Mouse (Mus musculus) lung, adult 18-20 months (tissue): ENCODE measurements around the gene Rragb.

Experiments
- DNase-seq, 2 experiments: peaks; one replicate each; pipeline ENCODE4 v3.0.0; 2022; ENCODE audit warnings: mixed read lengths in 2 of 2

The Rragb gene

GRCm38 (mm10) chrX:153139734-153140515 lies at the start of gene Rragb:
Gene Rragb (plus strand): TSS chrX:153139981.
- peak; percentile 86 to 87 for DNase-seq

GRCm38 (mm10) chrX:153118486-153118885 lies 21.3 kb upstream of the Rragb start, which contains the start of gene Foxr2:
Gene Foxr2 (plus strand): TSS chrX:153118786.
- DNase-seq = no peak

- no peak for DNase-seq
Observed at GRCm38 (mm10) chrX:153119013-153119412, 20.8 kb upstream of the Rragb start.

GRCm38 (mm10) chrX:153142656-153143055 lies 2.9 kb downstream of the Rragb start:
- DNase-seq = no peak

- no peak for DNase-seq
Observed at GRCm38 (mm10) chrX:153151766-153152165, 12.0 kb downstream of the Rragb start.

GRCm38 (mm10) chrX:153155322-153155721 lies 15.5 kb downstream of the Rragb start:
- peak; percentile 3 to 4 for DNase-seq

DNA sequence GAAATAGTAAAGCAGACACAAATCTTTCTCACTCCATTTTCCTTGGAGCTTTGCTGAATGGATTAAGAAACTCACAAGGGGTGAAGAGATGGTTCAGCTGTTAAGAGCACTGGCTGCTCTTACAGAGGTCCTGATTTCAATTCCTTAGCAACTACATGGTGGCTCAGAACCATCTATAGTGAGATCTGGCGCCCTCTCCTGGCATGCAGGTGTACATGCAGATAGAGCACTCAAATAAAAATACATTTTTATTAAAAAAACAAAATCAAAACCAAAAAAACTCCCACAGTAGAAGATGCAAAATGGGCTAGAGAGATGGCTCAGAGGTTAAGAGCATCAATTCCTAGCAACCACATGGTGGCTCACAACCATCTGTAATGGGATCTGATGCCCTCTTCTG lies 35.0 kb downstream of the Rragb start:
- peak; percentile 1 to 3 for DNase-seq

GRCm38 (mm10) chrX:153182221-153182620 lies 42.4 kb downstream of the Rragb start:
- DNase-seq = no peak

DNA sequence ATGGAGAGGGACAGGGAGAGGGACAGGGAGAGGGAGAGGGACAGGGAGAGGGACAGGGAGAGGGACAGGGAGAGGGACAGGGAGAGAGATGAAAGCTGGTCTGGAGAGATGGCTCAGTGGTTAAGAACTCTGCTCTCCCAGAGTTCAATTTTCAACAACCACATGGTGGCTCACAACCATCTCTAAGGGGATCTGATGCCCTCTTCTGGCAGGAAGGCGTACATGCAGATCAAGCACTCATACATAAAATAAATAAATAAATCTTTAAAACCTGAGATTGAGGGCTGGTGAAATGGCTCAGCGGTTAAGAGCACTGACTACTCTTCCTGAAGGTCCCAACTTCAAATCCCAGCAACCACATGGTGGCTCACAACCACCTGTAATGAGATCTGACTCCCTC lies 59.4 kb downstream of the Rragb start:
- peak in 1 of 2 experiments; percentile 7 for DNase-seq

DNA sequence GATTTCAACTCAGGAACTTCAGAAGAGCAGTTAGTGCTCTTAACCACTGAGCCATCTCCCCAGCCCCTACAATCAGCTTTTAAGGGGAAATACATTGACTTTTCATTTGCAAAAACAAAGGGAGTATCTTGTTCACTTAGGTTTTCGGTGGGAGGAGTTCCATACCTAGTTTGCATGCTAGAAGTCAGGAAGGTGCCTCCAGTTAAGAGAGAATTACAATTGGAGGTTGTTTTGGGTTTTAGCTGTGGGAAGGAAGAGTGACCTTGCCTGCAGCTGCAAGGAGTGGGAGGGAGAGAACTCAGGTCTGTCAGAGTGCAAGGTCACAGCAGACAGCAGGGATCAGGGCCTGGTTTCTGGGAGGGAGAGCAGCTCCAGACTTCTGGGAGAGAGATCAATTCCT lies 71.3 kb downstream of the Rragb start:
- no peak for DNase-seq
